Mouse (Mus musculus) spleen, postnatal 4 days (tissue): ENCODE results near the gene Sqstm1.
"Not testable (repeated sequence)": the region's sequence is repeated elsewhere in the genome, so short reads cannot be mapped to it uniquely, and the experiment has no call there.

Source experiments
- DNase-seq, 2 experiments: peaks; one replicate each; pipeline ENCODE4 v3.0.0; 2022; ENCODE audit warnings: low spot score in 2 of 2

Gene Sqstm1

DNA sequence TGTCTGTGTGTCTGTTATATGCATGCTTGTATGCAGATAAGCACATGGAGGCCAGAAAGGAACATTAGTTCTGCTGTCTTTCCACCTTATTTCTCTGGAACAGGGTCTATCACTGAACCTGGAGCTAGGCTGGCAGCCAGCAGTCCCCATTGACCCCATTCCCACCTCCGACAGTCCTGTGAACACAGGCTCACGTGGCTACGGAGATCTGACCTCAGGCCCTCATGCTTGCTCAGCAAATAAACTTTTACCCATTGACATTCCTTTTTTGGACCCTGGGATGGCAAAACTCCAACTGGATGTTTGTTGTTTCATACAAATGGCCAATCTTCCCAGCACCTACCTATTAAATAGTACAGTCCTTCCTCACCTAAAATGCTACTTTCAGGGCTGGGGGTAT, 34.3 kb downstream of the Sqstm1 start:
- no peak for DNase-seq

DNA sequence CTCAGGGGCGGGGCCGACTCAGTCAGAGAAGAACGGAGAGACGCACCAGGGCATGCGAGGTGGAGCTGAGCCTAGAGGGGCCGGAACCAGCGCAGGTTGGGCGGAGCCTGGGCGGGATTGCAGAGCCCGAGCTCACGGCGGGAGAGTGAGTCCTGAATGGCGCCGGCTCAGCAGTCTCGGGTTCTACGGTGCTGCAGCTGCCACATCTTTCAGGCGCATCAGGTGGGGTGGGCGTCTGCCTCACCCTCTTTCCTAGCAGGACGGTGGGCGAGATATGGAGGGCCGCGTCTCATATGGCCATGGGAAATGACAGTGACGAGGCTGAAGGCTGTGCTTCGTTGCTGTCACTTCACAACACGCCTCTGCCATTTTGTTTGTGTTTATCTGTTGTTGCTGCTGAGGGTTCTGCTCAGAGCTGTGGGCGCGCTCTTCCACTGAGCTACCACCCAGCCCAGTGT, 35.9 kb downstream of the Sqstm1 start:
- DNase-seq: peak; percentile 99

DNA sequence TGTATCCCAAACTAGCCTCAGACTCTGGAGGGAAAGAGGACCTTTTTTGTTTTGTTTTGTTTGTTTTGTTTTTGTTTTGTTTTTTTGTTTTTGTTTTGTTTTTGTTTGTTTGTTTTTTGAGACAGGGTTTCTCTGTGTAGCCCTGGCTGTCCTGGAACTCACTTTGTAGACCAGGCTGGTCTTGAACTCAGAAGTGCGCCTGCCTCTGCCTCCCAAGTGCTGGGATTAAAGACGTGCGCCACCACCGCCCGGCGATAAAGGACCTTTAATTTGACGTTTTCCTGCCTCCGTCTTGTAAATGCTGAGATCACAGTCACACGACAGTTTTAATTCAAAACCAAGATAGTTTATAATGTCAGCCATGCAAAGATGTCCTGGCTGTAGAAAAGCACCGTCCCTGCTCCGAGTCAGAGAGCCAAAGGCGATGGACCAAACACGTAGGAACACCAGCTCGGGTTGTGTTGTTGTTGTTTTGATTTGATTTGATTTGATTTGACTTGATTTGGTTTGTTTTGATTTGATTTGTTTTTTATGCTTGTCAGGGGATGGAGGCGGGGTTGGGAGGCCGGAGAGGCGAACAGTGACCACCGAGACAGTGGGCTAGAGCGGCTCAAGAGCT, 36.4 kb downstream of the Sqstm1 start, which contains the start of gene Mrnip:
Gene Mrnip, plus strand, starts transcription at position 334 of the 619 bp plus-strand sequence.
- not testable (repeated sequence) for DNase-seq

DNA sequence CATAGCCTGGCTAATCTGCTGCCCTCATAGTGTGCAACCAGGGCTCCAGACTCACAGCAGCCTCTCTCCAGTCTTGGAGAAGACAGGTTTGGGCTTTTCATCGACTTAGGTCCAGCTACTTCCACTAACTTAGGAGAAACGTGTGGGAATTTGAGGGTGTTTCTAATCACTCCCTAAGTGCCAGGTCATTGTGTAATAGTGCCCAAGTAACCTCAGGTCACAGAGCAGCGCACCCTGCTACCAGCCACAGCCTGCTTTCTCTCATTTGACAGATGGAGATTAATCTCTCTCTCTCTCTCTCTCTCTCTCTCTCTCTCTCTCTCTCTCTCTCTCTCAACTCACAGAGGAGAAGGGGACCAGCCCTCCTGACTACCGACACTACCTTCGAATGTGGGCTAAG, 42.3 kb downstream of the Sqstm1 start:
- no peak for DNase-seq

DNA sequence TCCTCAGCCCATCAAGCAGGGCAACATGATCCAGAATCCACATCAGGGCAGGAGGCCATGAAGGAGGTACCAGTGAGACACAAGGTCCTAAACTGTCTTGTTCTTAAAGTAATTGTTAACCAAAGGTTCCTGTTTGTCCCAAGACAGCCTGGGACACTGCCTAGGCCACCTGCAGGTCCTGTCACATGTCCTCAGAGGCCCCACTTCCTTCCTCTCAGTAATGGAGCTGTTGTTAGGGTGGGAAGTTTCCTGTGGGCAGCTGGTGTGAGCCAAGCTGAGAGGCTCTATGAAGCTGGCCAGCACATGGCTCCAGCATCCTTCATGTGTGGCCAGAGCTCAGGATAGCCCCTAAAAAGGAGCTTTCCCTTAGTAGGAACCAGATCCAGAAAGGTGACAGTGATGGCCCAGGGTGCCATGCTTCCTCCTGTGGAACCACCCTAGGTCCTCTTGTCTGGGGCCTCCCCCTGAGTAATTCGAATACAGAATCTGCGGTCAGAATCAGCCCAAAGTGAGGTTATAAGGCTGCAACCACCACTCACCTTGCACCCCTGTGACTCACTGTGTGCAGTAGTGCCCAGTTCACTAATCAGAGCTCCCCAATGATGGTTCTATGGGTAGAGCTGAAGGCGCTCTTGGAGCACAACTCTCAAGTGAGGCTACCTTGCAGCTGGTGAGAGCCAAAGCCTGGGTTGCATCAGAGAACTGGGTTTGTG, 48.1 kb downstream of the Sqstm1 start:
- DNase-seq: no peak

DNA sequence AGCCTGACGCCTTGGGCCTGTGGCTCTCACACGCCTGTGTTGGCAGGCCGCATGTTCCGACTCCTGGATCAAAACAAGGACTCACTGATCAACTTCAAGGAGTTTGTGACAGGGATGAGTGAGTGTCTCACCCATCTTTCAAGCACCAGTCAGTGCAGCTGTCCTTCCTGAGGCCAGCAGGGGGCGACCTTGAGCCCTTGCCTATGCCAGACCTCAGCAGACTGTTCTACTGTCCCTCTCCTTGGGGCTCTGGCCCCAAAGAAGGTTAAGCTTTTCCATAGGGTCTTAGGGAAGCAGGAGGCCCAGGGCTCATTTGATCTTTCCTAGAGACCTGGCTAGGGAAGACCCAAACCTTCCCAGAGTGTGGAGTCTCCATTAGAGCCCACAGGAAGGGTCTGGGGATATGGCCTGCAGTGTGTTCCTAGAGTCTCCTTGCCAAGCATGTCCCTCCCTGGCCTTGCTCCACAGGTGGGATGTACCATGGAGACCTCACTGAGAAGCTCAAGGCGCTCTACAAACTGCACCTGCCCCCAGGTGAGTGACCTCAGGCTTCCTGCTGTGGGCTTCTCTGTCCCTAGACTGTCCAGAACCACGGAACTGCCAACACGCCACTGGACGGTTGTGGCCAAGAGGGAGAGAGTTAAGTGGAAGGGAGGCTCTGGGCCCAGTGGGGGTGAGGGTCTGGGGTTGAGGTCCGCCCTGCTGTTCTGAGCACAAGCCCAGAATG, 48.9 kb downstream of the Sqstm1 start:
- peak; percentile 70 to 88 for DNase-seq

DNA sequence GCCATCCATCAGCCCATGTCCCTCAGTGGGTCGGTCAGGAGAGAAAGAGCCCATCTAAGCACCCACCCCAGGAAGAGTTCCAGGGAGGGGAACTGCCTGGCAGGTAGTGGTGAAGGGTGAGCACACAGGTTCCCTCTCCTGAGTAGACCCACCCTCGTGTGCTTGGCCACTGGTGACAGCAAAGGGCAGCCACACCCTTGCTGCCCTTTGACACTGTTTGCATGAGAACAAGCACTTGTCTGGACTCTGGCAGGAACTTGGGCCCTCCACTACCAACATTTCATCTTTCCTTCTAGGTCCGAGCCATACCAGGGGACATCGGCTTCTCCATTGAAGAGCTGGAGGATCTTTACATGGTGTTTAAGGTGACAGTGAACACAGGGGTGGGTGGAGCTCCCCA, 51.3 kb downstream of the Sqstm1 start:
- DNase-seq: no peak

DNA sequence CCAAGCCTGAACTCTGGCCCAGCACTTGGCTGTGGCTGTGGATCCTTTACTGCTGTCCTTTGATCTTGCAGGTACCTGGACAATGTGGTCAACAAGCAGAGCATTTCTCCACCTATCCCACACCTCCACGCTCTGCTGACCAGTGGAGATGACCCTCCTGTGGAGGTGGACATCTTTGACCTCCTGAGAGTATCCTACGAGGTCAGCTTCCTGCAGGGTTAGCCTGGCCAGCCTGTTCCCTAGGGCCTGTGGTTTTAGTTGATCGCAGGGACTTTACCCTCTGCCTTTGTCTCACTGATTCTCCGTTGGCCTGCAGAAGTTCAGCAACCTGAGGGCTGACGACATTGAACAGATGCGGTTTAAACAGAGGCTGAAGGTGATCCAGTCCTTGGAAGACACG, 52.3 kb downstream of the Sqstm1 start:
- no peak for DNase-seq

DNA sequence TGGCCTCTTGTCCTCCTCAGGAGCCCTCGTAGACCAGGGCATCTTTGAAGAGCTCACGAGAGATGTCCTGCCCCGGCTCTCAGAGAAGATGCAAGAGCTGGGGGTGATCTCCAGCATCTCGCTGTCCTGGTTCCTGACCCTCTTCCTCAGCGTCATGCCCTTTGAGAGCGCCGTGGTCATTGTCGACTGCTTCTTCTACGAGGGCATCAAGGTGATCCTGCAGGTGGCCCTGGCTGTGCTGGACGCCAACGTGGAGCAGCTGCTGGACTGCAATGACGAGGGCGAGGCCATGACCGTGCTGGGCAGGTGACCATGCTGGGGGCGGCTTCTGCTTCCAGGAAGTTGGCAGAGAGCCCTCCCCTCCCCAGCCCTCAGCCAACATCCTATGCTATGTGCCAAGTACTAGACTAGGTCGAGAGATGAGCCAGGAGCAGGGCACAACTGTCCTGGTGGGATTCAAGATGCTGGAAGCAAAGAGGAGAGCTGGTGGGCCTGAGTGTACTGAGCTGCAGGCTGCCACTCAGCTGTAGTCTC, 53.8 kb downstream of the Sqstm1 start:
- DNase-seq: no peak

DNA sequence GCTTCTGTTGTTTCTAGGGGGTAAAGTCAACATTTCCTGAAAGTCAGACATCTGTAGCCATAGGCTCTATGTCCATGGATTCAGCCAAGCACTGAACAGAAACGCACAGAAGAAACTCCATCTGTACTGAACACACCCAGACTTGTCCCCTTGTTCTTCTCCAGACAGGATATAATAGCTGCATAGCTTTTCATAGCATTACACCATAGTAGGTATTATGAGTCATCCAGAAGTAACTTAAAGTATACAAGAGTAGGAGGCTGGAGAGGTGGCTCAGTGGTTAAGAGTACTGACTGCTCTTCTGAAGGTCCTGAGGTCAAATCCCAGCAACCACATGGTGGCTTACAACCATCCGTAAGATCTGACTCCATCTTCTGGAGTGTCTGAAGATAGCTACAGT, 54.8 kb downstream of the Sqstm1 start:
- DNase-seq: no peak

DNA sequence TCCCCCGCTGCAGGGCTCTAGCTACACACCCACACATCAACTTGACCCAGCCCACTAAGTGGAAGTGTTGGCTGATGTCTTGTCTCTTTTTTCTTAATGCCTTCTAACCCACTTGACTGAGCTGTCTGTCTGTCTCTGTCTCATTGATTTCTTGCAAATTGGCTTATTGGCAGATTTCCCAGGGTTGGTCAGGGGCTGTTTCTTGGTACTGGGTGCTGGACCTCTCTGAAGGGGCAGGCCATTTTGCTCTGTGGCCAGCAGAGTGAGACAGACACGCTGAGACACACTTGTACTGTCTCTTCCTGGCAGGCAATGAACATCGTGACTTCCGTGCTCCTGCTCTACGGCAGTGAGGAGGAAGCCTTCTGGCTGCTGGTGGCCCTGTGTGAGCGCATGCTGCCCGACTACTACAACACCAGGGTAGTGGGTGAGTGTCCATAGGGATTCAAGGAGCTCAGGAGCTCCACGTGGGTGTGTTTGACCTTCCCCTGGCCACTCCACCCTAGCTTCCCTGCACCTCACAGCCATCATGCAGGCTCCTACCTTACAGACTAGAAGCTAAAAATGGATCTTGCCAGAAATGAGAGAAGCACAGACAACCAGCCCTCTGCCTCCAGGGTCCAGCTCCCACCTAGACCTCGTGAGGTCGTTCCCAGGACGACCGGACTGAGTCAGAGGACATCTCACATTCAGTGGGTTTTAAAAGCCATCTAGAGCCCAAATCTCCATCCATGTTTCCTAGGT, 55.7 kb downstream of the Sqstm1 start:
- DNase-seq: no peak

DNA sequence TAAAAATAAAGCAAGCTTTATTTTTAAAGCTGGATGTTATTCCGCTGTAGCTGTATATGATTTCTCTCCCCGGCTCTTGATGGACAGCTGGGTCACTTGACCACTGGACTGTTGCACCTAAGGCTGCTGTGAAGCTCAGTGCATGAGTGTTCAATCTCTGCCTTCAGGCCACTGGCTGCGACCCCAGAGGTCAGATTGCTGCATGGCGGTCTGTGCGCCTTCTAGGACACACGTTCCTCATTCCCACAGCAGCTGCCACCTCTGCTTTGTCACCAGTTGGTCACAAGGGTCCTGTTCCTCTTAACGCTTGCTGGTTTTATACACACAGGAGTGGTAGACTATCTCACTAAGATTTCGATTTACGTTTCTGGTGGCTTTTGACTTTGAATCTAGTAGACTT, 56.5 kb downstream of the Sqstm1 start:
- DNase-seq: no peak

DNA sequence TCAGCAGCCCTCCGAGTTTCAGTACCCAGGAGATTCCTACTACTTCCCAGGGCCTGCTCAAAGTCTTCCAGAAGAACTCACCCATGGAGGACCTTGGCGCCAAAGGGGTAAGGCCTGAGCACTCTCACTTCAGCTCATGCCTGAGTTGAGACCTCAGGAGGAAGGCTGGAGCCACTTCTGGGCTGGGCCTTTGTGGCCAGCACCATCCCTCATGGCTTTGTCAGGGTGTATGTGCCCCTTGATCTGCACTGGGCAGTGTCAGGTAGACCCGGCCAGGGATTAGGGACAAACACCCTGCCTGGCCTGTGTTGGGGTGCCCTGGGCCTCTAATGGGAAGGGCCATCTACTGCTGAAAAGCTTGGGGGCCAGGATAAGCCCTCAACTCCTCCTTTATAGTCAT, 59.3 kb downstream of the Sqstm1 start:
- peak in 1 of 2 experiments; percentile 55 for DNase-seq

DNA sequence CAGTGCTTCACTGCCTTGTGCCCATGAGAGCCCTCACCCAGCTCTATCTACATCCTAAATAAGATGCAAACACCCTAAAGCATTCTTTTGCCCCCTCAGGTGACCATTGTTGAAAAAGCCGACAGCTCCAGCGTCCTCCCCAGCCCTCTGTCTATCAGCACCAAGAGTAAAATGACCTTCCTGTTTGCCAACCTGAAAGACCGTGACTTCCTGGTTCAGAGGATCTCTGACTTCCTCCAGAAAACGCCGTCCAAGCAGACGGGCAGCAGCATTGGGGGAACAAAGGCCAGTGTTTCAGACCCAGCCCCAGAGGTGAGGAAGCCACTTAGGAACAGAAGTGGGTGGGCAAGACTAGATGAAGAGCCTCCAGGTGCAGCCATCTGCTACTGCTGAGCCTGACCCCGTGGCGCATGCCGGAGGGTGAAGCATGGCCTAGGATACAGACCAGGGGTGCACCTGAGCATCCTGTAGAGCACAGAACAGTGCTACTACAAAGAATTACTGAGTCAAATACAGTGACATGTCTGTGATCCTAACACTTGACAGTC, 61.0 kb downstream of the Sqstm1 start:
- DNase-seq: peak in 1 of 2 experiments; percentile 59
